Mouse (Mus musculus): Measurements from ENCODE around the gene Cd99l2. TPM values are rescaled to one million over a fixed set of nuclear protein-coding genes. Genes with fewer than 3 reads are reported as not detected.

Gene Cd99l2
- polyA plus RNA-seq (2015; fragmentation: Nextera tagmentation; extraction: Ambion mirVana): 32.7 and 33.0 TPM in 2 replicates

GRCm38 (mm10) chrX:71492634-71493278 lies at the start of gene Cd99l2:
Gene Cd99l2 (minus strand): TSS chrX:71492849.
- Histone ChIP-seq H3K4me2 (replicated peaks) (peak within 1 kb of the TSS; percentile 68), H3K4me3 (peak within 1 kb of the TSS; percentile 52), H3K36me3 (no peaks in the 10 kb centered on the region), H3K27me3 (no peaks in the 10 kb centered on the region; the same call in 1 of the 2 replicates), H3K9ac (peak within 1 kb of the TSS; percentile 72), H3K9me3 (no peaks in the 10 kb centered on the region), H3K27ac (peak within 1 kb of the TSS; percentile 89), H3K4me1 (peaks cover 7% of the 10 kb centered on the region; the same call in 1 of the 2 replicates)
- 24% methylated on average over 17 of the region's 23 CpGs for WGBS
- peak; percentile 95 for ATAC-seq (ENCODE audit: low FRiP score, low read depth)

DNA sequence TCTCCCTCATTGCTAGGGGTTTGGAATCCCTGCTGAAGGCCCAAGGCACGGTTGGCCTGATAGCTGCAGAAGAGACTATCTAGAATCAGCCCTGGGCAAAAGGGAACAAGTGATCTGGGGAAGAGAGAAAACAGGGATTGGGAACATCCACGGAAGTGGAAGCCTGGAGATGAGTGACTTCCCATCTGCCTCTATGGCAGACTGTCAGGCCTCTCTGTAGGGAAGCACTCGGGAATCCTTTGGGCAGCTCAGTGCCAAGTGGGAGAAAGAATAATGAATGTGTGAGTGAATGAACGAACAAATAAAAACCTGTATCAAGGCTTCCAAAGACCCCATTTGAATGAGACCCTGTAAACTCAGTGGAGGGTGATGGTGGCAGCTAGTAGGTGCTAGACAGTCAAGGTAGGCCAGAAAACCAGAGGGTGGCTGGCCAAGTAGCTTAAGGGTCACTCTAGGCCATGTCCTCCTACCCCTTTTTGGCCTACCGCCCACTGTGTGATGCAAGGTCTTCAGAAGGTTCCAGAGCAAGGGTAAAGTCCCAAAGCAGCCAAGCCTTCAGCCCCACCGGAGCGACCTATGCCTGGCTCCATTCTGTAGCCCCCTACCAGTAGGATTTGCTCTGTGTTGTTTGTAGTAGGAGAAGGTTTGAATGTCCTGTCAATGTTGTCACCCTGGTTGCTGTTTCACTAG lies 48.3 kb upstream of the Cd99l2 start:
- Histone ChIP-seq H3K9ac (no peak overlapping the region), H3K4me3 (no peak overlapping the region), H3K9me3 (no peaks in the 10 kb centered on the region), H3K36me3 (no peaks in the 10 kb centered on the region), H3K27me3 (peaks cover 4% of the 10 kb centered on the region; the same call in 1 of the 2 replicates), H3K27ac (no peak overlapping the region), H3K4me2 (replicated peaks) (no peak overlapping the region), H3K4me1 (no peaks in the 10 kb centered on the region)
- 74% methylated on average over 7 of the region's 7 CpGs for WGBS
- no peak for ATAC-seq (ENCODE audit: low FRiP score, low read depth)

GRCm38 (mm10) chrX:71537791-71538190 lies 45.1 kb upstream of the Cd99l2 start:
- H3K9ac ChIP-seq: no peak overlapping the region
- H3K27me3 ChIP-seq: 0 out of 2 replicates have a peak, but pooled peaks cover 4% of the 10 kb centered on the region
- no peaks in the 10 kb centered on the region for H3K9me3 ChIP-seq
- H3K4me2 ChIP-seq (replicated peaks): no peak overlapping the region
- no peaks in the 10 kb centered on the region for H3K36me3 ChIP-seq
- no peaks in the 10 kb centered on the region for H3K4me1 ChIP-seq
- 53% methylated on average over 2 of the region's 2 CpGs for WGBS
- no peak overlapping the region for H3K4me3 ChIP-seq
- ATAC-seq (ENCODE audit: low FRiP score, low read depth): no peak
- no peak overlapping the region for H3K27ac ChIP-seq

GRCm38 (mm10) chrX:71534102-71534501 lies 41.5 kb upstream of the Cd99l2 start:
- no peak overlapping the region for H3K9ac ChIP-seq
- no peak overlapping the region for H3K27ac ChIP-seq
- 79% methylated on average over 5 of the region's 5 CpGs for WGBS
- H3K4me2 ChIP-seq (replicated peaks): no peak overlapping the region
- no peaks in the 10 kb centered on the region for H3K36me3 ChIP-seq
- no peak for ATAC-seq (ENCODE audit: low FRiP score, low read depth)
- 0 out of 2 replicates have a peak, but pooled peaks cover 4% of the 10 kb centered on the region for H3K27me3 ChIP-seq
- no peaks in the 10 kb centered on the region for H3K4me1 ChIP-seq
- no peak overlapping the region for H3K4me3 ChIP-seq
- H3K9me3 ChIP-seq: no peaks in the 10 kb centered on the region

DNA sequence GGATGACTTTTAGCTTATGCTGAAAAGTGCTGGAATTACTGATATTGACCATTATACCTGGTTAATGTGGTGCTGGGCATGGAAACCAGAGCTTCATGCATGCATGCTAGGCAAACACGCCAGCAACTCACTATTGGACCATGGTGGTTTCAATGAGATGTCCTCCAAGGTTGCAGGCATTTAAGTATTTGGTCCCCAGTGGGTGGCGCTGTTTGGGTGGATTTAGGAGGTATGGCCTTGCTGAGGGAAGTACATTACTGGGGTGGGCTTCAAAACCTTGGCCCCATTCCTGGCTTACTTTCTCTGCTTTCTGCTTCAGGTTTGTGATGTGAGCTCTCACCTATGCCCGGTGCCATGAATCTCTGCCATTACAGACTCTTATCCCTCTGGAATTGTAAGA lies 40.0 kb upstream of the Cd99l2 start:
- no peak overlapping the region for H3K27ac ChIP-seq
- no peak for ATAC-seq (ENCODE audit: low FRiP score, low read depth)
- H3K27me3 ChIP-seq: peaks cover 4% of the 10 kb centered on the region; the same call in 1 of the 2 replicates
- H3K4me2 ChIP-seq (replicated peaks): no peak overlapping the region
- no peak overlapping the region for H3K9ac ChIP-seq
- peaks cover 9% of the 10 kb centered on the region; the same call in 1 of the 2 replicates for H3K4me1 ChIP-seq
- 57% methylated on average over 3 of the region's 3 CpGs for WGBS
- H3K4me3 ChIP-seq: no peak overlapping the region
- no peaks in the 10 kb centered on the region for H3K9me3 ChIP-seq
- H3K36me3 ChIP-seq: no peaks in the 10 kb centered on the region

GRCm38 (mm10) chrX:71528646-71529045 lies 36.0 kb upstream of the Cd99l2 start:
- H3K27me3 ChIP-seq: no peaks in the 10 kb centered on the region; the same call in 1 of the 2 replicates
- H3K4me3 ChIP-seq: no peak overlapping the region
- H3K9me3 ChIP-seq: no peaks in the 10 kb centered on the region
- peaks cover 10% of the 10 kb centered on the region; the same call in 1 of the 2 replicates for H3K4me1 ChIP-seq
- no peak overlapping the region for H3K4me2 ChIP-seq (replicated peaks)
- peak; percentile 81 for ATAC-seq (ENCODE audit: low FRiP score, low read depth)
- 35% methylated on average over 6 of the region's 6 CpGs for WGBS
- no peak overlapping the region for H3K27ac ChIP-seq
- no peaks in the 10 kb centered on the region for H3K36me3 ChIP-seq
- no peak overlapping the region for H3K9ac ChIP-seq

DNA sequence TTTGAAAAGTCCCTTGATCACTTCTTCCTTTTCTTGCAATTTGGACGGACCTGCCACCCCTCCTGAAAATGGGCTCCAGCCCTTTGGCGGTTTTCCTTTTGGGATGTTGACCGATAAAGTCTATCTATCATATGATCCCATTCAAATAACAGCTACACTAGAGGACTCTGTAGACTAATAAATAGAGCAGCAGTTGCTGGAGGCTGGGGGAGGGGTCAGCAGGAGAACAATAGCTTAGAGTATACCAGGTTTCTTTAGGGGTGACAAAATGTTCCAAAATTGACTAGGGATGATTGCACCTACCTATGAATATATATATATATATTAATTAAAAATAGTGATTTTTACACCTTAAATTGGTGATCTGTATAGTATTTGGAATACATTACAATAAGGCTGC lies 35.5 kb upstream of the Cd99l2 start:
- no peak for ATAC-seq (ENCODE audit: low FRiP score, low read depth)
- no peak overlapping the region for H3K4me2 ChIP-seq (replicated peaks)
- H3K27ac ChIP-seq: no peak overlapping the region

DNA sequence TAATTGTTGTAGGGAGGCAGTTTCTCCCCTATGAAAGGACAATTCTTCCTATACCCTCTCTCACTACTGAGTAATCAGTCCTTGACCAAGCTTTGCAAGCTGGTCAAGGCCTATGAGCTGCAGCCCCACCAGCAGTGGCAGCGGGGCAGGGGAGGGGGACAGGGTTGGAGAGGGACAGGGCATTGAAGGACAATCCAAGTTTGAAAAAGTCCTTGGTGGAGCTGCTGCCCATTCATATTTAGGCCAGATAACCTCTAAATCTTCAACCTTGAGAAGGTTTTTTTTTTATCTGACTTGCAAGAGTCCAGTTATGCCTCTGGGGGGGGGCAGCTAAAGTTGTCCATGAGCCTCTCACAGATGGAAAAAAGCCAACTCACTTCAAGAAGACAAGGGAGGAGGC lies 34.8 kb upstream of the Cd99l2 start:
- H3K9ac ChIP-seq: no peak overlapping the region
- H3K4me2 ChIP-seq (replicated peaks): no peak overlapping the region
- WGBS: 87% methylated on average over 1 of the region's 1 CpGs

More for the DNA sequence above, 35.5 kb upstream of the Cd99l2 start:
- Histone ChIP-seq H3K9ac (no peak overlapping the region), H3K27me3 (no peaks in the 10 kb centered on the region; the same call in 1 of the 2 replicates), H3K9me3 (no peaks in the 10 kb centered on the region), H3K4me1 (peaks cover 10% of the 10 kb centered on the region; the same call in 1 of the 2 replicates), H3K4me3 (no peak overlapping the region), H3K36me3 (no peaks in the 10 kb centered on the region)
- 66% methylated on average over 3 of the region's 3 CpGs for WGBS

GRCm38 (mm10) chrX:71525593-71526299 lies 33.1 kb upstream of the Cd99l2 start:
- 63% methylated on average over 3 of the region's 3 CpGs for WGBS
- Histone ChIP-seq H3K27ac (no peak overlapping the region), H3K27me3 (no peaks in the 10 kb centered on the region; the same call in 1 of the 2 replicates), H3K4me1 (peaks cover 10% of the 10 kb centered on the region; the same call in 1 of the 2 replicates), H3K4me3 (no peak overlapping the region), H3K36me3 (no peaks in the 10 kb centered on the region), H3K4me2 (replicated peaks) (no peak overlapping the region), H3K9me3 (no peaks in the 10 kb centered on the region), H3K9ac (no peak overlapping the region)
- no peak for ATAC-seq (ENCODE audit: low FRiP score, low read depth)

More for the DNA sequence above, 34.8 kb upstream of the Cd99l2 start:
- no peaks in the 10 kb centered on the region for H3K9me3 ChIP-seq
- ATAC-seq (ENCODE audit: low FRiP score, low read depth): no peak
- H3K27me3 ChIP-seq: no peaks in the 10 kb centered on the region; the same call in 1 of the 2 replicates
- H3K27ac ChIP-seq: no peak overlapping the region
- H3K4me1 ChIP-seq: peaks cover 10% of the 10 kb centered on the region; the same call in 1 of the 2 replicates
- H3K36me3 ChIP-seq: no peaks in the 10 kb centered on the region
- no peak overlapping the region for H3K4me3 ChIP-seq

GRCm38 (mm10) chrX:71524310-71524709 lies 31.7 kb upstream of the Cd99l2 start:
- Histone ChIP-seq H3K4me1 (peaks cover 10% of the 10 kb centered on the region; the same call in 1 of the 2 replicates), H3K9me3 (no peaks in the 10 kb centered on the region), H3K4me2 (replicated peaks) (no peak overlapping the region), H3K9ac (no peak overlapping the region), H3K4me3 (no peak overlapping the region), H3K36me3 (no peaks in the 10 kb centered on the region), H3K27me3 (no peaks in the 10 kb centered on the region; the same call in 1 of the 2 replicates), H3K27ac (no peak overlapping the region)
- WGBS: 82% methylated on average over 2 of the region's 2 CpGs
- no peak for ATAC-seq (ENCODE audit: low FRiP score, low read depth)

GRCm38 (mm10) chrX:71522889-71523288 lies 30.2 kb upstream of the Cd99l2 start:
- Histone ChIP-seq H3K36me3 (no peaks in the 10 kb centered on the region), H3K9me3 (no peaks in the 10 kb centered on the region), H3K9ac (no peak overlapping the region), H3K4me1 (peaks cover 4% of the 10 kb centered on the region; the same call in 1 of the 2 replicates), H3K4me2 (replicated peaks) (no peak overlapping the region), H3K27ac (no peak overlapping the region), H3K4me3 (no peak overlapping the region), H3K27me3 (no peaks in the 10 kb centered on the region; the same call in 1 of the 2 replicates)
- no peak for ATAC-seq (ENCODE audit: low FRiP score, low read depth)
- 95% methylated on average over 3 of the region's 3 CpGs for WGBS

GRCm38 (mm10) chrX:71519252-71519651 lies 26.6 kb upstream of the Cd99l2 start:
- H3K4me1 ChIP-seq: no peaks in the 10 kb centered on the region
- H3K9ac ChIP-seq: no peak overlapping the region
- no peak overlapping the region for H3K4me2 ChIP-seq (replicated peaks)
- 79% methylated on average over 4 of the region's 4 CpGs for WGBS
- no peak overlapping the region for H3K27ac ChIP-seq
- H3K4me3 ChIP-seq: no peak overlapping the region
- no peaks in the 10 kb centered on the region for H3K36me3 ChIP-seq
- H3K9me3 ChIP-seq: no peaks in the 10 kb centered on the region
- no peaks in the 10 kb centered on the region for H3K27me3 ChIP-seq
- ATAC-seq (ENCODE audit: low FRiP score, low read depth): no peak

Data from limb, embryonic 13.5 days (tissue).